In genomic region chr7:4920976-4921823, GRCm38 (mm10) we compare ENCODE assay signal across 8 mouse cellular contexts. TPM values are rescaled to one million over a fixed set of nuclear protein-coding genes. Genes with fewer than 3 reads are reported as not detected.
DNase-seq lines count a peak whose midpoint lies in the region; ATAC-seq and TF ChIP-seq lines count a peak whose summit lies in the region.

No protein-coding gene starts in this region.

- no peaks in the 10 kb centered on the region; the same call in 1 of the 2 replicates for H3K4me1 ChIP-seq in bone marrow, adult 2 months (ENCODE audit: control insufficient read depth, insufficient read depth, low read length)
- H3K4me1 ChIP-seq in midbrain, embryonic 10.5 days, result peaks cover 82% of the 10 kb centered on the region

- peak; percentile 20 for DNase-seq in gastrocnemius, postnatal 10 days
- no peak for DNase-seq in gastrocnemius, adult 18-20 months (ENCODE audit: low spot score)
- DNase-seq in heart, postnatal 4 days, result peak; percentile 58
- DNase-seq in midbrain, embryonic 10.5 days (ENCODE audit: low spot score), result no peak
- DNase-seq in ovary, postnatal 36 days (ENCODE audit: low spot score), result no peak
- no peak for DNase-seq in layer of hippocampus, adult 18-20 months (ENCODE audit: low spot score in 2 of 2)

- no peaks in the 10 kb centered on the region for H3K27me3 ChIP-seq in midbrain, embryonic 10.5 days (ENCODE audit: low read depth, poor library complexity, severe bottlenecking)

- ATAC-seq in activated CD4-positive, CD25-positive, alpha-beta regulatory T cell, adult 4 months, result no peak

- no peaks in the 10 kb centered on the region for H3K9me3 ChIP-seq in midbrain, embryonic 10.5 days (replicated peaks)

- TF ChIP-seq CTCF in bone marrow, adult 2 months (IDR thresholded peaks at IDR 0.05; ENCODE audit: control insufficient read depth, insufficient read depth, low read length), result no peak

- peaks cover 45% of the 10 kb centered on the region for H3K36me3 ChIP-seq in midbrain, embryonic 10.5 days

- WGBS in bone marrow, adult 2 months, result 56% methylated on average over 23 of the region's 23 CpGs
- 64% methylated on average over 23 of the region's 23 CpGs for WGBS in midbrain, embryonic 10.5 days

- no peak overlapping the region for H3K4me3 ChIP-seq in bone marrow, adult 2 months (replicated peaks; ENCODE audit: control insufficient read depth, low read depth, low read length)
- H3K4me3 ChIP-seq in midbrain, embryonic 10.5 days, result peak overlapping the region; percentile 59; the same call in 1 of the 2 replicates

- peak; percentile 8; the same call in 1 of the 2 replicates for TF ChIP-seq POLR2A in bone marrow, adult 2 months (IDR thresholded peaks at IDR 0.05; ENCODE audit: borderline replicate concordance, control insufficient read depth, low read depth, low read length)

- no peak overlapping the region for H3K27ac ChIP-seq in bone marrow, adult 2 months (ENCODE audit: control insufficient read depth, insufficient read depth, low read depth, low read length, poor library complexity)
- H3K27ac ChIP-seq in midbrain, embryonic 10.5 days (replicated peaks), result peak overlapping the region; percentile 94

RNA-seq across cellular contexts. Expression of gene Nat14, which starts 0.6 kb away (rescaled TPM):
- total RNA-seq in gastrocnemius, postnatal 10 days (2021), result 1 to 10 TPM; 1.9 to 4.4 TPM
- total RNA-seq in gastrocnemius, adult 18-20 months (2021), result 1 to 10 TPM; 3.2 to 4.6 TPM
- 1.4 and 2.8 TPM in 2 replicates for polyA plus RNA-seq in bone marrow, adult 2 months (2011; ENCODE audit: insufficient read depth, insufficient read length, low replicate concordance, missing spikeins)
- total RNA-seq in heart, postnatal 4 days (2021), result 1 to 10 TPM; 3.9 to 6.2 TPM
- polyA plus RNA-seq in midbrain, embryonic 10.5 days (2016; fragmentation: Nextera tagmentation; extraction: Ambion mirVana), result 10.4 and 11.6 TPM in 2 replicates
- total RNA-seq in layer of hippocampus, adult 18-20 months (2021), result 100 to 1,000 TPM; 114 to 119 TPM
- polyA plus RNA-seq in activated CD4-positive, CD25-positive, alpha-beta regulatory T cell, adult 4 months (2017; shearing (Covaris generic)), result not detected

RNA-seq across cellular contexts. Expression of gene Ssc5d, which starts 4.4 kb away (rescaled TPM):
- total RNA-seq in gastrocnemius, postnatal 10 days (2021), result 10 to 100 TPM; 43.3 to 55.0 TPM
- 1 to 10 TPM; 3.9 to 4.7 TPM for total RNA-seq in gastrocnemius, adult 18-20 months (2021)
- 0.70 and 1.5 TPM in 2 replicates for polyA plus RNA-seq in bone marrow, adult 2 months (2011; ENCODE audit: insufficient read depth, insufficient read length, low replicate concordance, missing spikeins)
- total RNA-seq in heart, postnatal 4 days (2021), result 10 to 100 TPM in 1 of 2 experiments, 1 to 10 TPM in 1; 8.7 to 11.1 TPM
- 1.6 and 1.9 TPM in 2 replicates for polyA plus RNA-seq in midbrain, embryonic 10.5 days (2016; fragmentation: Nextera tagmentation; extraction: Ambion mirVana)
- 1 to 10 TPM; 1.8 to 2.6 TPM for total RNA-seq in layer of hippocampus, adult 18-20 months (2021)
- polyA plus RNA-seq in activated CD4-positive, CD25-positive, alpha-beta regulatory T cell, adult 4 months (2017; shearing (Covaris generic)), result under 1 TPM in 1 of 2 experiments, not detected in 1; 0.10 TPM

RNA-seq across cellular contexts. Expression of gene Zfp628, which starts 6.2 kb away (rescaled TPM):
- 10 to 100 TPM in 1 of 2 experiments, 1 to 10 TPM in 1; 9.9 to 10.5 TPM for total RNA-seq in gastrocnemius, postnatal 10 days (2021)
- 1 to 10 TPM; 8.7 to 8.9 TPM for total RNA-seq in gastrocnemius, adult 18-20 months (2021)
- polyA plus RNA-seq in bone marrow, adult 2 months (2011; ENCODE audit: insufficient read depth, insufficient read length, low replicate concordance, missing spikeins), result 7.6 and 10.6 TPM in 2 replicates
- 10 to 100 TPM; 14.7 to 16.7 TPM for total RNA-seq in heart, postnatal 4 days (2021)
- 4.3 and 4.7 TPM in 2 replicates for polyA plus RNA-seq in midbrain, embryonic 10.5 days (2016; fragmentation: Nextera tagmentation; extraction: Ambion mirVana)
- 10 to 100 TPM; 13.9 to 15.1 TPM for total RNA-seq in layer of hippocampus, adult 18-20 months (2021)
- polyA plus RNA-seq in activated CD4-positive, CD25-positive, alpha-beta regulatory T cell, adult 4 months (2017; shearing (Covaris generic)), result 1 to 10 TPM; 1.9 TPM

RNA-seq across cellular contexts. Expression of gene Gm36210, which starts 14.9 kb away (rescaled TPM):
- total RNA-seq in gastrocnemius, postnatal 10 days (2021), result under 1 TPM in 1 of 2 experiments, not detected in 1; 0.19 TPM
- total RNA-seq in gastrocnemius, adult 18-20 months (2021), result under 1 TPM; 0.18 to 0.64 TPM
- not detected in 2 replicates for polyA plus RNA-seq in bone marrow, adult 2 months (2011; ENCODE audit: insufficient read depth, insufficient read length, low replicate concordance, missing spikeins)
- not detected for total RNA-seq in heart, postnatal 4 days (2021)
- 0.20 TPM in 1 of 2 replicates, not detected in the other for polyA plus RNA-seq in midbrain, embryonic 10.5 days (2016; fragmentation: Nextera tagmentation; extraction: Ambion mirVana)
- total RNA-seq in layer of hippocampus, adult 18-20 months (2021), result under 1 TPM in 1 of 2 experiments, not detected in 1; 0.25 TPM
- polyA plus RNA-seq in activated CD4-positive, CD25-positive, alpha-beta regulatory T cell, adult 4 months (2017; shearing (Covaris generic)), result not detected

RNA-seq across cellular contexts. Expression of gene Sbk2, which starts 43.0 kb away (rescaled TPM):
- 10 to 100 TPM; 31.0 to 46.5 TPM for total RNA-seq in gastrocnemius, postnatal 10 days (2021)
- 100 to 1,000 TPM in 1 of 2 experiments, 10 to 100 TPM in 1; 37.4 to 119 TPM for total RNA-seq in gastrocnemius, adult 18-20 months (2021)
- not detected in 2 replicates for polyA plus RNA-seq in bone marrow, adult 2 months (2011; ENCODE audit: insufficient read depth, insufficient read length, low replicate concordance, missing spikeins)
- 10 to 100 TPM; 10.6 TPM for total RNA-seq in heart, postnatal 4 days (2021)
- 0.05 and 0.26 TPM in 2 replicates for polyA plus RNA-seq in midbrain, embryonic 10.5 days (2016; fragmentation: Nextera tagmentation; extraction: Ambion mirVana)
- under 1 TPM; 0.17 to 0.38 TPM for total RNA-seq in layer of hippocampus, adult 18-20 months (2021)
- polyA plus RNA-seq in activated CD4-positive, CD25-positive, alpha-beta regulatory T cell, adult 4 months (2017; shearing (Covaris generic)), result not detected

Comparison
In these comparisons a context has a peak if more than half of its experiments do, and no peak if none do; other contexts are left out.
1. DNase-seq: peak in gastrocnemius, postnatal 10 days (single experiment) and heart, postnatal 4 days (single experiment); none in gastrocnemius, adult 18-20 months (single experiment), midbrain, embryonic 10.5 days (single experiment), ovary, postnatal 36 days (single experiment) and layer of hippocampus, adult 18-20 months (0 of 2).
2. RNA of gene Nat14, which starts 0.6 kb away (total RNA-seq): 114 to 119 TPM in layer of hippocampus, adult 18-20 months; 3.9 to 6.2 TPM in heart, postnatal 4 days, 3.2 to 4.6 TPM in gastrocnemius, adult 18-20 months and 1.9 to 4.4 TPM in gastrocnemius, postnatal 10 days; every median in the first group is over 10 times any median in the second.